ENCODE assay signal across 9 mouse cellular contexts in genomic region chr4:117134601-117134995, GRCm38 (mm10). TPM values are rescaled to one million over a fixed set of nuclear protein-coding genes. Genes with fewer than 3 reads are reported as not detected.
A peak's percentile ranks its signal among the peaks of the same experiment; 100 is the strongest.
DNase-seq lines count a peak whose midpoint lies in the region; ATAC-seq and TF ChIP-seq lines count a peak whose summit lies in the region.
"Had no signal": no experiment of that assay in that cellular context is flagged by ENCODE, and none has a peak within 500 bp of the region (broad histone marks: within the 10 kb centered on the region; RNA-seq: fewer than 3 reads in every experiment).

No protein-coding gene starts in this region.

- H3K4me1 ChIP-seq in liver, adult 2 months (ENCODE audit: control insufficient read depth, insufficient read depth, low read length): peaks cover 26% of the 10 kb centered on the region
- H3K4me1 ChIP-seq in intestine, embryonic 15.5 days (replicated peaks): peaks cover 20% of the 10 kb centered on the region
- peaks cover 38% of the 10 kb centered on the region for H3K4me1 ChIP-seq in neural tube, embryonic 13.5 days (replicated peaks)

- H3K79me2 ChIP-seq in liver, adult 2 months (ENCODE audit: control insufficient read depth, insufficient read depth, low read length): peaks cover 6% of the 10 kb centered on the region; the same call in 1 of the 2 replicates

- peak overlapping the region; percentile 89 for H3K27ac ChIP-seq in liver, adult 2 months (replicated peaks; ENCODE audit: insufficient read depth, low read depth, low read length)
- peak overlapping the region; percentile 42; the same call in 1 of the 2 replicates for H3K27ac ChIP-seq in intestine, embryonic 15.5 days
- H3K27ac ChIP-seq in neural tube, embryonic 13.5 days (replicated peaks): 0 out of 2 replicates have a peak overlapping the region, but pooled peaks have one; percentile 68

- TF ChIP-seq POLR2A in liver, adult 2 months (IDR thresholded peaks at IDR 0.05; ENCODE audit: extremely low read depth, insufficient read depth, low read length): no peak

- peaks cover 28% of the 10 kb centered on the region for H3K36me3 ChIP-seq in liver, adult 2 months (ENCODE audit: control insufficient read depth, insufficient read depth, low read length)
- H3K36me3 ChIP-seq in intestine, embryonic 15.5 days: 0 out of 2 replicates have a peak, but pooled peaks cover 3% of the 10 kb centered on the region
- H3K36me3 ChIP-seq in neural tube, embryonic 13.5 days: peaks cover 12% of the 10 kb centered on the region

- no peaks in the 10 kb centered on the region for H3K27me3 ChIP-seq in liver, adult 2 months (ENCODE audit: control insufficient read depth, insufficient read depth, low read length)
- peaks cover 10% of the 10 kb centered on the region; the same call in 1 of the 2 replicates for H3K27me3 ChIP-seq in intestine, embryonic 15.5 days (replicated peaks)
- H3K27me3 ChIP-seq in neural tube, embryonic 13.5 days: no peaks in the 10 kb centered on the region

- no peak for ATAC-seq in intestine, embryonic 15.5 days
- ATAC-seq in neural tube, embryonic 13.5 days (ENCODE audit: low read depth): no peak

- peak overlapping the region; percentile 65 for H3K9ac ChIP-seq in liver, adult 2 months (ENCODE audit: low read depth, low read length)
- H3K9ac ChIP-seq in intestine, embryonic 15.5 days: no peak overlapping the region
- H3K9ac ChIP-seq in neural tube, embryonic 13.5 days: no peak overlapping the region

- DNase-seq in adrenal gland, adult (ENCODE audit: inconsistent age in 2 of 2, low spot score in 1 of 2): peak; percentile 48 to 70
- no peak for DNase-seq in adrenal gland, adult 8-10 months
- peak; percentile 82 for DNase-seq in liver, adult 2 months (ENCODE audit: extremely low read depth, low read depth, low spot score)
- no peak for DNase-seq in liver
- no peak for DNase-seq in embryo, embryonic 10.5 days (ENCODE audit: low spot score)
- no peak for DNase-seq in layer of hippocampus, adult 11-12 months (ENCODE audit: low spot score)

- H3K4me3 ChIP-seq in liver, adult 2 months (ENCODE audit: insufficient read depth, low read depth, low read length): peak overlapping the region; percentile 44
- H3K4me3 ChIP-seq in intestine, embryonic 15.5 days (replicated peaks): no peak overlapping the region
- 0 out of 2 replicates have a peak overlapping the region, but pooled peaks have one; percentile 83 for H3K4me3 ChIP-seq in neural tube, embryonic 13.5 days

- no peak for TF ChIP-seq CTCF in liver, adult 2 months (IDR thresholded peaks at IDR 0.05; ENCODE audit: low read depth, low read length)

- peak overlapping the region; percentile 96 for H3K4me2 ChIP-seq in intestine, embryonic 15.5 days (replicated peaks)
- H3K4me2 ChIP-seq in neural tube, embryonic 13.5 days: peak overlapping the region; percentile 76

- WGBS in liver, adult 2 months: 9% methylated on average over 2 of the region's 2 CpGs
- 36% methylated on average over 2 of the region's 2 CpGs for WGBS in intestine, embryonic 15.5 days
- 42% methylated on average over 2 of the region's 2 CpGs for WGBS in neural tube, embryonic 13.5 days

- H3K9me3 ChIP-seq in intestine, embryonic 15.5 days: no peaks in the 10 kb centered on the region
- H3K9me3 ChIP-seq in neural tube, embryonic 13.5 days: no peaks in the 10 kb centered on the region

RNA-seq across cellular contexts. Expression of gene Plk3, which starts 0.8 kb away (rescaled TPM):
- total RNA-seq in adrenal gland, adult 8-10 months (2022): 10 to 100 TPM in 1 of 4 experiments, 1 to 10 TPM in 3; 4.5 to 18.0 (median 5.8) TPM
- 10.7 and 19.5 TPM in 2 replicates for total RNA-seq in liver, adult 2 months (2014; rRNA removed)
- polyA plus RNA-seq in liver, adult 2 months (2012; rRNA removed): 21.2 and 31.7 TPM in 2 replicates
- 3.6 and 3.7 TPM in 2 replicates for polyA plus RNA-seq in intestine, embryonic 15.5 days (2015; fragmentation: Nextera tagmentation; extraction: Ambion mirVana)
- 16.0 and 20.7 TPM in 2 replicates for polyA plus RNA-seq in neural tube, embryonic 13.5 days (2015; fragmentation: Nextera tagmentation; extraction: Ambion mirVana)

RNA-seq across cellular contexts. Expression of gene Tctex1d4, which starts 8.0 kb away (rescaled TPM):
- not detected for total RNA-seq in adrenal gland, adult 8-10 months (2022)
- not detected in 2 replicates for total RNA-seq in liver, adult 2 months (2014; rRNA removed)
- polyA plus RNA-seq in liver, adult 2 months (2012; rRNA removed): 0.17 TPM in 1 of 2 replicates, not detected in the other
- polyA plus RNA-seq in intestine, embryonic 15.5 days (2015; fragmentation: Nextera tagmentation; extraction: Ambion mirVana): not detected in 2 replicates
- not detected in 2 replicates for polyA plus RNA-seq in neural tube, embryonic 13.5 days (2015; fragmentation: Nextera tagmentation; extraction: Ambion mirVana)

RNA-seq across cellular contexts. Expression of gene Btbd19, which starts 9.1 kb away (rescaled TPM):
- total RNA-seq in adrenal gland, adult 8-10 months (2022): 10 to 100 TPM in 1 of 4 experiments, 1 to 10 TPM in 3; 6.6 to 11.4 (median 9.1) TPM
- 0.67 and 0.74 TPM in 2 replicates for total RNA-seq in liver, adult 2 months (2014; rRNA removed)
- 0.86 and 1.8 TPM in 2 replicates for polyA plus RNA-seq in liver, adult 2 months (2012; rRNA removed)
- polyA plus RNA-seq in intestine, embryonic 15.5 days (2015; fragmentation: Nextera tagmentation; extraction: Ambion mirVana): 6.0 and 7.6 TPM in 2 replicates
- 3.2 and 4.7 TPM in 2 replicates for polyA plus RNA-seq in neural tube, embryonic 13.5 days (2015; fragmentation: Nextera tagmentation; extraction: Ambion mirVana)

RNA-seq across cellular contexts. Expression of gene Rps8, which starts 21.4 kb away (rescaled TPM):
- 1,000 to 10,000 TPM in 2 of 4 experiments, 100 to 1,000 TPM in 2; 974 to 1,059 (median 1,012) TPM for total RNA-seq in adrenal gland, adult 8-10 months (2022)
- total RNA-seq in liver, adult 2 months (2014; rRNA removed): 449 and 482 TPM in 2 replicates
- polyA plus RNA-seq in liver, adult 2 months (2012; rRNA removed): 311 and 370 TPM in 2 replicates
- 1,027 and 1,033 TPM in 2 replicates for polyA plus RNA-seq in intestine, embryonic 15.5 days (2015; fragmentation: Nextera tagmentation; extraction: Ambion mirVana)
- polyA plus RNA-seq in neural tube, embryonic 13.5 days (2015; fragmentation: Nextera tagmentation; extraction: Ambion mirVana): 493 and 532 TPM in 2 replicates

RNA-seq across cellular contexts. Expression of gene Ptch2, which starts 38.7 kb away (rescaled TPM):
- total RNA-seq in adrenal gland, adult 8-10 months (2022): 1 to 10 TPM; 3.8 to 9.0 (median 8.3) TPM
- 0.18 and 0.34 TPM in 2 replicates for total RNA-seq in liver, adult 2 months (2014; rRNA removed)
- 1.0 and 1.4 TPM in 2 replicates for polyA plus RNA-seq in liver, adult 2 months (2012; rRNA removed)
- polyA plus RNA-seq in intestine, embryonic 15.5 days (2015; fragmentation: Nextera tagmentation; extraction: Ambion mirVana): 5.6 and 5.9 TPM in 2 replicates
- 6.4 and 7.4 TPM in 2 replicates for polyA plus RNA-seq in neural tube, embryonic 13.5 days (2015; fragmentation: Nextera tagmentation; extraction: Ambion mirVana)
- polyA plus RNA-seq: macrophage had no signal

Comparison
In these comparisons a context has a peak if more than half of its experiments do, and no peak if none do; other contexts are left out.
1. DNase-seq: peak in adrenal gland, adult (2 of 2) and liver, adult 2 months (single experiment); none in adrenal gland, adult 8-10 months (single experiment), liver (single experiment), embryo, embryonic 10.5 days (single experiment) and layer of hippocampus, adult 11-12 months (single experiment).
2. Peak in every context shown above with its lines, with median percentiles within 50 percentile points of each other: H3K27ac ChIP-seq.